Mouse (Mus musculus) stomach, postnatal 0 days (tissue): Measurements from ENCODE around the gene Ppp1r10. TPM values are rescaled to one million over a fixed set of nuclear protein-coding genes. Genes with fewer than 3 reads are reported as not detected.

ENCODE experiments used
- ATAC-seq: fragments of 200-750 bp; cut with Nextera tagmentation; 2 replicates; pipeline ENCODE4 v1.8.0; 2017; ENCODE audit not compliant: low FRiP score, low TSS enrichment
- DNase-seq: peaks from one replicate; pipeline ENCODE4 v3.0.0-alpha.2; 2016; ENCODE audit warnings: low spot score
- H3K27ac ChIP-seq: fragments of 300-500 bp; sonication (generic); replicated peaks from 2 replicates; pipeline ENCODE4 v1.5.1; 2014; ENCODE audit warnings: mild to moderate bottlenecking, control low read depth
- H3K27me3 ChIP-seq: fragments of 300-500 bp; sonication (generic); 2 replicates; pipeline ENCODE4 v1.6.1; 2014; ENCODE audit warnings: low read length; ENCODE audit not compliant: control insufficient read depth, insufficient read depth
- H3K36me3 ChIP-seq: fragments of 300-500 bp; sonication (generic); 2 replicates; pipeline ENCODE4 v1.6.1; 2014; ENCODE audit warnings: low read length, mixed read lengths; ENCODE audit not compliant: control insufficient read depth, insufficient read depth
- H3K4me1 ChIP-seq: fragments of 300-500 bp; sonication (generic); replicated peaks from 2 replicates; pipeline ENCODE4 v1.6.1; 2014; ENCODE audit warnings: antibody characterized with exemption; ENCODE audit not compliant: control insufficient read depth, insufficient read depth
- H3K4me2 ChIP-seq: fragments of 300-500 bp; sonication (generic); replicated peaks from 2 replicates; pipeline ENCODE4 v1.6.1; 2014; ENCODE audit warnings: low read depth, mild to moderate bottlenecking, control low read depth, moderate library complexity
- H3K4me3 ChIP-seq: fragments of 300-500 bp; sonication (generic); 2 replicates; pipeline ENCODE4 v1.5.1; 2014; ENCODE audit warnings: low read depth, low read length, control low read depth
- H3K9ac ChIP-seq: fragments of 300-500 bp; sonication (generic); 2 replicates; pipeline ENCODE4 v1.6.1; 2014; ENCODE audit warnings: mild to moderate bottlenecking, low read length, control low read depth, mixed read lengths
- H3K9me3 ChIP-seq: fragments of 300-500 bp; sonication (generic); 2 replicates; pipeline ENCODE4 v1.6.1; 2016; ENCODE audit warnings: low read length; ENCODE audit not compliant: control insufficient read depth
- CTCF ChIP-seq: IDR thresholded peaks from 2 replicates; pipeline ENCODE4 v1.5.1; 2016; ENCODE audit warnings: antibody characterized with exemption, low read depth, mild to moderate bottlenecking, moderate library complexity
- EP300 ChIP-seq: optimal IDR thresholded peaks from 2 replicates; pipeline ENCODE3; 2016; ENCODE audit warnings: antibody characterized with exemption
- WGBS: fragments of 180-500 bp; shearing (Covaris S2); extraction: QIAGEN DNeasy Blood & Tissue Kit; methylation state at CpG from one replicate; pipeline ENCODE4 v1.1.7; 2014; 5-methylcytosine and 5-hydroxymethylcytosine counted together
- polyA plus RNA-seq: library from polyadenylated mRNA; unstranded; fragments of >200 nt; fragmentation: Nextera tagmentation; extraction: Ambion mirVana; gene quantifications from 2 replicates; pipeline ENCODE4 v1.2.1, GENCODE M21; 2015

Gene Ppp1r10
- polyA plus RNA-seq, 1 experiment from 2014 or later, result 17.4 TPM

- no peak for TF ChIP-seq EP300
- TF ChIP-seq CTCF, result no peak
- DNase-seq, result no peak
- H3K27ac ChIP-seq, result no peak overlapping the region
- H3K36me3 ChIP-seq, result peaks cover 32% of the 10 kb centered on the region
- WGBS, result 75% methylated on average over 8 of the region's 8 CpGs
- H3K9me3 ChIP-seq, result no peaks in the 10 kb centered on the region
- ATAC-seq, result no peak
- H3K4me3 ChIP-seq, result no peak overlapping the region
- H3K27me3 ChIP-seq, result no peaks in the 10 kb centered on the region
- H3K4me1 ChIP-seq, result no peaks in the 10 kb centered on the region
- no peak overlapping the region for H3K4me2 ChIP-seq
- H3K9ac ChIP-seq, result no peak overlapping the region
These were observed 38.4 kb downstream of the Ppp1r10 start for GRCm38 (mm10) chr17:35954665-35955064.

- 95% methylated on average over 15 of the region's 15 CpGs for WGBS
- no peaks in the 10 kb centered on the region for H3K9me3 ChIP-seq
- H3K27ac ChIP-seq, result no peak overlapping the region
- DNase-seq (no peak), ATAC-seq (no peak)
- H3K4me3 ChIP-seq, result no peak overlapping the region
- H3K4me2 ChIP-seq, result no peak overlapping the region
- no peaks in the 10 kb centered on the region for H3K4me1 ChIP-seq
- H3K36me3 ChIP-seq, result peaks cover 60% of the 10 kb centered on the region
- H3K9ac ChIP-seq, result no peak overlapping the region
- no peaks in the 10 kb centered on the region for H3K27me3 ChIP-seq
- no peak for TF ChIP-seq CTCF
These were observed 42.4 kb downstream of the Ppp1r10 start for GRCm38 (mm10) chr17:35958533-35959223.

- Histone ChIP-seq H3K4me1 (no peaks in the 10 kb centered on the region), H3K27me3 (no peaks in the 10 kb centered on the region), H3K9ac (no peak overlapping the region), H3K9me3 (no peaks in the 10 kb centered on the region), H3K36me3 (peaks cover 44% of the 10 kb centered on the region), H3K27ac (no peak overlapping the region), H3K4me2 (no peak overlapping the region), H3K4me3 (no peak overlapping the region)
- no peak for TF ChIP-seq CTCF
- TF ChIP-seq EP300, result no peak
- no peak for ATAC-seq
- DNase-seq, result no peak
- 91% methylated on average over 10 of the region's 10 CpGs for WGBS
These were observed 47.0 kb downstream of the Ppp1r10 start for GRCm38 (mm10) chr17:35963279-35963678.

GRCm38 (mm10) chr17:35967621-35968020 lies 51.4 kb downstream of the Ppp1r10 start:
- Histone ChIP-seq H3K27me3 (no peaks in the 10 kb centered on the region), H3K9me3 (no peaks in the 10 kb centered on the region), H3K36me3 (peaks cover 16% of the 10 kb centered on the region; the same call in 1 of the 2 replicates), H3K9ac (no peak overlapping the region), H3K4me3 (no peak overlapping the region), H3K27ac (no peak overlapping the region), H3K4me1 (peaks cover 3% of the 10 kb centered on the region; the same call in 1 of the 2 replicates), H3K4me2 (no peak overlapping the region)
- ATAC-seq (no peak), DNase-seq (no peak)
- no peak for TF ChIP-seq CTCF
- TF ChIP-seq EP300, result no peak
- 86% methylated on average over 2 of the region's 2 CpGs for WGBS

GRCm38 (mm10) chr17:35969418-35970389 lies 53.5 kb downstream of the Ppp1r10 start, which contains the start of gene Abcf1:
Gene Abcf1, minus strand, starts transcription at chr17:35969761.
- TF ChIP-seq CTCF (no peak), EP300 (no peak)
- H3K9ac ChIP-seq, result peak within 1 kb of the TSS; percentile 86
- WGBS, result under 1% methylated on average over 62 of the region's 68 CpGs
- peaks cover 3% of the 10 kb centered on the region; the same call in 1 of the 2 replicates for H3K4me1 ChIP-seq
- H3K9me3 ChIP-seq, result no peaks in the 10 kb centered on the region
- H3K4me2 ChIP-seq, result peak within 1 kb of the TSS; percentile 72
- H3K27me3 ChIP-seq, result no peaks in the 10 kb centered on the region
- H3K36me3 ChIP-seq, result peaks cover 3% of the 10 kb centered on the region; the same call in 1 of the 2 replicates
- ATAC-seq, result peak; percentile 93
- H3K27ac ChIP-seq, result peak within 1 kb of the TSS; percentile 93
- DNase-seq, result peak; percentile 98
- H3K4me3 ChIP-seq, result peak within 1 kb of the TSS; percentile 81

- Histone ChIP-seq H3K4me2 (no peak overlapping the region), H3K27ac (no peak overlapping the region), H3K36me3 (peaks cover 3% of the 10 kb centered on the region; the same call in 1 of the 2 replicates), H3K4me1 (peaks cover 3% of the 10 kb centered on the region; the same call in 1 of the 2 replicates), H3K9ac (no peak overlapping the region), H3K9me3 (no peaks in the 10 kb centered on the region), H3K27me3 (no peaks in the 10 kb centered on the region), H3K4me3 (no peak overlapping the region)
- ATAC-seq (no peak), DNase-seq (no peak)
- TF ChIP-seq EP300, result no peak
- no peak for TF ChIP-seq CTCF
- 39% methylated on average over 1 of the region's 1 CpGs for WGBS
These were observed 55.9 kb downstream of the Ppp1r10 start for GRCm38 (mm10) chr17:35972131-35972530.
